Mouse (Mus musculus) intestine, postnatal 0 days (tissue): Measurements from ENCODE around the gene Rhou. TPM values are rescaled to one million over a fixed set of nuclear protein-coding genes. Genes with fewer than 3 reads are reported as not detected.

Experiments
- ATAC-seq: fragments of 200-750 bp; cut with Nextera tagmentation; 2 replicates; pipeline ENCODE4 v1.8.0; 2017; ENCODE audit warnings: mild to moderate bottlenecking, moderate TSS enrichment, moderate library complexity
- H3K27ac ChIP-seq: fragments of 300-500 bp; sonication (generic); 2 replicates; pipeline ENCODE4 v1.5.1; 2014; ENCODE audit warnings: mild to moderate bottlenecking, low read depth, low read length, moderate library complexity
- H3K27me3 ChIP-seq: fragments of 300-500 bp; sonication (generic); replicated peaks from 2 replicates; pipeline ENCODE4 v1.6.1; 2014; ENCODE audit warnings: low read length, mixed read lengths; ENCODE audit not compliant: control insufficient read depth, insufficient read depth
- H3K36me3 ChIP-seq: fragments of 300-500 bp; sonication (generic); 2 replicates; pipeline ENCODE4 v1.6.1; 2014; ENCODE audit warnings: mild to moderate bottlenecking, moderate library complexity; ENCODE audit not compliant: control insufficient read depth, insufficient read depth
- H3K4me1 ChIP-seq: fragments of 300-500 bp; sonication (generic); replicated peaks from 2 replicates; pipeline ENCODE4 v1.6.1; 2014; ENCODE audit warnings: antibody characterized with exemption, low read length, mixed read lengths; ENCODE audit not compliant: control insufficient read depth, insufficient read depth
- H3K4me2 ChIP-seq: fragments of 300-500 bp; sonication (generic); replicated peaks from 2 replicates; pipeline ENCODE4 v1.6.1; 2014; ENCODE audit warnings: low read depth, mild to moderate bottlenecking, moderate library complexity
- H3K4me3 ChIP-seq: fragments of 300-500 bp; sonication (generic); 2 replicates; pipeline ENCODE4 v1.5.1; 2014; ENCODE audit warnings: low read depth, low read length
- H3K9ac ChIP-seq: fragments of 300-500 bp; sonication (generic); 2 replicates; pipeline ENCODE4 v1.6.1; 2014; ENCODE audit warnings: mild to moderate bottlenecking, low read depth, low read length
- H3K9me3 ChIP-seq: fragments of 300-500 bp; sonication (generic); 2 replicates; pipeline ENCODE4 v1.6.1; 2016; ENCODE audit warnings: mixed run types; ENCODE audit not compliant: control insufficient read depth
- CTCF ChIP-seq: sonication (generic); IDR thresholded peaks from 2 replicates; pipeline ENCODE4 v1.5.1; 2016; ENCODE audit warnings: low read depth, mild to moderate bottlenecking, control low read depth, antibody characterized with exemption, moderate library complexity
- WGBS: fragments of 180-500 bp; shearing (Covaris S2); extraction: QIAGEN DNeasy Blood & Tissue Kit; methylation state at CpG from one replicate; pipeline ENCODE4 v1.1.7; 2014; 5-methylcytosine and 5-hydroxymethylcytosine counted together
- polyA plus RNA-seq: library from polyadenylated mRNA; unstranded; fragments of >200 nt; fragmentation: Nextera tagmentation; extraction: Ambion mirVana; gene quantifications from 2 replicates; pipeline ENCODE4 v1.2.1, GENCODE M21; 2015

Rhou gene
- polyA plus RNA-seq, 1 experiment from 2014 or later, result 18.7 TPM

- H3K4me1 ChIP-seq, result 0 out of 2 replicates have a peak, but pooled peaks cover 5% of the 10 kb centered on the region
- no peaks in the 10 kb centered on the region for H3K9me3 ChIP-seq
- H3K9ac ChIP-seq, result no peak overlapping the region
- TF ChIP-seq CTCF, result no peak
- 47% methylated on average over 4 of the region's 4 CpGs for WGBS
- H3K4me2 ChIP-seq, result no peak overlapping the region
- H3K4me3 ChIP-seq, result no peak overlapping the region
- H3K27me3 ChIP-seq, result no peaks in the 10 kb centered on the region
- no peak for ATAC-seq
- H3K27ac ChIP-seq, result peak overlapping the region; percentile 15; the same call in 1 of the 2 replicates
- no peaks in the 10 kb centered on the region for H3K36me3 ChIP-seq
Measured at GRCm38 (mm10) chr8:123632257-123632656, 21.5 kb upstream of the Rhou start.

- Histone ChIP-seq H3K36me3 (no peaks in the 10 kb centered on the region), H3K4me3 (no peak overlapping the region), H3K4me1 (0 out of 2 replicates have a peak, but pooled peaks cover 2% of the 10 kb centered on the region), H3K9me3 (no peaks in the 10 kb centered on the region), H3K27me3 (no peaks in the 10 kb centered on the region), H3K9ac (no peak overlapping the region), H3K27ac (0 out of 2 replicates have a peak overlapping the region, but pooled peaks have one; percentile 50), H3K4me2 (no peak overlapping the region)
- 43% methylated on average over 7 of the region's 7 CpGs for WGBS
- no peak for TF ChIP-seq CTCF
- ATAC-seq, result no peak
Measured at GRCm38 (mm10) chr8:123633801-123634200, 19.9 kb upstream of the Rhou start.

DNA sequence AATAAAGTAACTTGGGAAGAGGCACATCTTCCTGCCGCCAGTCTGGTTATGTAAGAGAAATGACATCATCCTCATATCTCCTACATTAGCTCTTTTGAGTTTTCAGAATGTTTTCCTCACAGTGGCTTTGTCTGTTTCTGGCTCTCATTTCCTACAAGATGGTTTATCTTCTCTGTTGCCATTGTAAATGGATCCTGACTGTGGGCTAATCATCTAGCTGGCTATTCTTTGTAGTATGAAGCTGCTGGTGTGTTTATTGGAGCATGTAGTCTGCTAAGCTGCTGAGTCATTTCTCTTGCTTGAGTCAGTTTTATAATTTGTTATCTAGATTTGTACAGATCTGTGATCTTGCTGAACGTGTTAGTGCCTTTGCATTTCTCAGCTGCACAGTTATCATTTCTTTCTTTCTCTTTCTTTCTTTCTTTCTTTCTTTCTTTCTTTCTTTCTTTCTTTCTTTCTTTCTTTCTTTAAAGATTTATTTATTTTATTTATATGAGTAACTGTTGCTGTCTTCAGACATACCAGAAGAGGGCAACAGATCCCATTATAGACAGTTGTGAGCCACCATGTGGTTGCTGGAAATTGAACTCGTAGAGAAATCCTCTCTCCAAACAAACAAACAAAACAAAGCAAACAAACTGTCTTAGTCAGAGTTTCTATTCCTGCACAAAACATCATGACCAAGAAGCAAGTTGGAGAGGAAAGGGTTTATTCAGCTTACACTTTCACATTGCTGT is 19.2 kb upstream of the Rhou start:
- peak; percentile 26; the same call in 1 of the 2 replicates for ATAC-seq
- Histone ChIP-seq H3K4me1 (0 out of 2 replicates have a peak, but pooled peaks cover 2% of the 10 kb centered on the region), H3K4me3 (no peak overlapping the region), H3K4me2 (no peak overlapping the region), H3K9ac (no peak overlapping the region), H3K27ac (peak overlapping the region; percentile 50; the same call in 1 of the 2 replicates), H3K9me3 (no peaks in the 10 kb centered on the region), H3K36me3 (no peaks in the 10 kb centered on the region), H3K27me3 (no peaks in the 10 kb centered on the region)
- 5% methylated on average over 3 of the region's 3 CpGs for WGBS
- peak; percentile 50 for TF ChIP-seq CTCF

GRCm38 (mm10) chr8:123635671-123636070 is 18.1 kb upstream of the Rhou start:
- WGBS, result 77% methylated on average over 11 of the region's 11 CpGs
- TF ChIP-seq CTCF, result no peak
- H3K4me1 ChIP-seq, result 0 out of 2 replicates have a peak, but pooled peaks cover 2% of the 10 kb centered on the region
- no peak overlapping the region for H3K9ac ChIP-seq
- H3K27ac ChIP-seq, result no peak overlapping the region
- no peak overlapping the region for H3K4me3 ChIP-seq
- H3K27me3 ChIP-seq, result no peaks in the 10 kb centered on the region
- H3K36me3 ChIP-seq, result no peaks in the 10 kb centered on the region
- no peak for ATAC-seq
- H3K4me2 ChIP-seq, result no peak overlapping the region
- H3K9me3 ChIP-seq, result no peaks in the 10 kb centered on the region

DNA sequence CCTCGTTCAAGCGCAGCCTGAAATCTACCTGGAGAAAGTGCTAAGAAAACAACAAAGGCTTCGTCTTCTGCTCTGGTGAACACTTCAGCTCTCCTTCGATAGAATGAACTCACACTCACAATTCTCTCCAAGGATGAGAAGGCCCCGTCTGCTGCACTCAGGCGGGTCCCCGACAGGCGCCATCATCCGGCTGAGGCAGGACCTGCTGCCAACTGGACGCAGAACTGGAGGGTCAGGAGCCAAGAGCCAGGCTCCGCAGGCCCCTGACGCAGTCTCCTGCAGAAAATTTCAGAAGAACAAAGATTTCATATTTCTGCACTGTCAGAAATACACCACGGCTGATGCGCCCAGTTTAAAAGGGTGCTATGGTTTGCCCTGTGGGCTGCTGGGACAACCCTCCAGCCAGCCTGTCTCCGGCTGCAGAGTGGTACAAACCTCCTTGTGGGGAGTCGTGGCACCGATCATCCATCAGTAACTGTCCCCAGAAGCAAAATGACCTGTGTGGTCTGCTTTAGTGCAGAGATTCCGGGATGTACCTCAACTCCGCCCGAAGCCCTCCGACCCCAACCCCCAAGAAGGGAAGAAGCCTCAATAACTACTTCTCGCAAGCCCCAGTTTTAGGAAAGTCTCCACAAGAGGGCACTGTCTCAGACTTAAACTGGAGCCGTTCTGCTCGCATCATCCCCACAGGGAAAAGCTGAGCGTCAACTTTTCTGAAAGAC is 10.2 kb upstream of the Rhou start:
- 28% methylated on average over 25 of the region's 25 CpGs for WGBS
- TF ChIP-seq CTCF, result peak; percentile 81
- Histone ChIP-seq H3K4me2 (peak overlapping the region; percentile 39), H3K27me3 (no peaks in the 10 kb centered on the region), H3K4me3 (no peak overlapping the region), H3K27ac (no peak overlapping the region), H3K4me1 (no peaks in the 10 kb centered on the region; the same call in 1 of the 2 replicates), H3K9me3 (no peaks in the 10 kb centered on the region), H3K9ac (no peak overlapping the region), H3K36me3 (no peaks in the 10 kb centered on the region)
- ATAC-seq, result no peak

- Histone ChIP-seq H3K27ac (peak overlapping the region; percentile 88), H3K4me1 (no peaks in the 10 kb centered on the region; the same call in 1 of the 2 replicates), H3K36me3 (no peaks in the 10 kb centered on the region), H3K9ac (peak overlapping the region; percentile 34; the same call in 1 of the 2 replicates), H3K9me3 (no peaks in the 10 kb centered on the region), H3K4me2 (peak overlapping the region; percentile 21; the same call in 1 of the 2 replicates), H3K4me3 (no peak overlapping the region), H3K27me3 (no peaks in the 10 kb centered on the region)
- no peak for TF ChIP-seq CTCF
- ATAC-seq, result peak; percentile 83
- WGBS, result 32% methylated on average over 9 of the region's 9 CpGs
Measured at GRCm38 (mm10) chr8:123645229-123645628, 8.5 kb upstream of the Rhou start.
